ENCODE assay signal across 9 mouse cellular contexts in the genomic region with DNA sequence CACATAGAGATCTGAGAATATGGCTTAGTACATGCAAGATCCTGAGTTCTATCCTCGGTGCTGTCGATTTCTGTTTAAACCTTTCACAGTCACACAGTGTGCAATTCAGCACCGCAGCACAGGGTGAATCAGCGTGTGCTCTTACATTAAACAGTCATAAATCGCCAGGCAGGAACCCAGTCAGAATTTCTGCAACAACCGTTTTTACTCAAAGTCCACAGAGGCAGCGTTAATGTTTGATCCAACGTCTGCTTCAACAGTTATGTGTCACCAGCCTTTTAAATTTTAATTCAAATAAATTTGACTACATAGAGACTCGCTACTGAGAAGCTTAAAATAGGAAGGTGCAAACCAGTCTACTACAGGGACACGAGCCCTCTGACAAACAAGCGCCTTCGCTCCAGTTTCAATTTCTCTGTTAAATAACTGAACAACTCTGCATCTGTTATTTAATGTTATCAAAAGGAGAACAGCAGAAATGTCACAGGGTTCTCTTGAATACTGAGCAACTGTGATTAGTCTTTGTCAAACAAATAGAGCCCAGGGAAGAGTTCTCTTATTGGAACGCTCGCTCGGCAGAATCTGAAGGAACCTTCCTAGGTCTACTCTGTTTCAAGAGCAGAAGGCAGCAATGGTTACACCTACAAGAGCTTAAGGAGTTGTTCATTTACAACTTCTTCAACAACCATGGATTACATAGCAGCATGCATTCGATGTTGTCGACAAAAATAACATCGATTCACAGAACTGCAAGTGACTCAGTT.
A peak's percentile ranks its signal among the peaks of the same experiment; 100 is the strongest.
DNase-seq lines count a peak whose midpoint lies in the region; ATAC-seq and TF ChIP-seq lines count a peak whose summit lies in the region.
"Had no signal": no experiment of that assay in that cellular context is flagged by ENCODE, and none has a peak within 500 bp of the region (broad histone marks: within the 10 kb centered on the region; RNA-seq: fewer than 3 reads in every experiment).

No protein-coding gene starts in this region.

- DNase-seq in spleen, adult 2 months (ENCODE audit: low read depth in 1 of 2, low spot score in 2 of 2) = no peak
- no peak for DNase-seq in spleen, postnatal 10 days (ENCODE audit: low spot score in 2 of 2)
- DNase-seq in liver, embryonic 14.5 days (ENCODE audit: low read depth in 3 of 3, low spot score in 3 of 3) = no peak
- no peak for DNase-seq in right cerebral cortex, postnatal 10 days (ENCODE audit: low spot score in 2 of 2)
- no peak for DNase-seq in right cerebral cortex, adult 18-20 months
- no peak for DNase-seq in urinary bladder, postnatal 10 days (ENCODE audit: low spot score)

- TF ChIP-seq EP300 in liver, embryonic 14.5 days (IDR thresholded peaks at IDR 0.05; ENCODE audit: low read depth) = no peak

- ATAC-seq in intestine, embryonic 16.5 days = peak; percentile 80
- no peak for ATAC-seq in liver, embryonic 14.5 days (ENCODE audit: insufficient read depth)
- ATAC-seq: hindbrain, postnatal 0 days had no signal

- no peak for TF ChIP-seq POLR2A in spleen, adult 2 months (IDR thresholded peaks at IDR 0.05; ENCODE audit: low read depth, low read length)

- TF ChIP-seq CTCF in spleen, adult 2 months (IDR thresholded peaks at IDR 0.05; ENCODE audit: extremely low read depth, insufficient read depth, insufficient read length, insufficient replicate concordance) = no peak
- no peak for TF ChIP-seq CTCF in liver, embryonic 14.5 days (IDR thresholded peaks at IDR 0.05; ENCODE audit: low read depth)

- H3K27ac ChIP-seq in spleen, adult 2 months (ENCODE audit: insufficient read depth, low read length) = no peak overlapping the region
- H3K27ac ChIP-seq in intestine, embryonic 16.5 days (ENCODE audit: low read length) = peak overlapping the region; percentile 73
- no peak overlapping the region for H3K27ac ChIP-seq in liver, embryonic 14.5 days
- H3K27ac ChIP-seq: hindbrain, postnatal 0 days; limb, embryonic 12.5 days had no signal

- peaks cover 2% of the 10 kb centered on the region for H3K4me1 ChIP-seq in spleen, adult 2 months (ENCODE audit: control insufficient read depth, insufficient read depth, insufficient read length)
- H3K4me1 ChIP-seq in intestine, embryonic 16.5 days (ENCODE audit: control insufficient read depth, insufficient read depth, low read length) = peaks cover 9% of the 10 kb centered on the region
- peaks cover 0 to 5% of the 10 kb centered on the region in 2 experiments; a peak in 1 of 4 replicates for H3K4me1 ChIP-seq in liver, embryonic 14.5 days (replicated peaks; ENCODE audit: control insufficient read depth in 2 of 2, insufficient read depth in 2 of 2, low read length in 1 of 2)

- H3K4me2 ChIP-seq in intestine, embryonic 16.5 days (ENCODE audit: low read depth, low read length) = peak overlapping the region; percentile 52
- peak overlapping the region; percentile 16 for H3K4me2 ChIP-seq in liver, embryonic 14.5 days (ENCODE audit: low read depth)
- H3K4me2 ChIP-seq: limb, embryonic 12.5 days had no signal

- H3K4me3 ChIP-seq in spleen, adult 2 months (ENCODE audit: extremely low read depth, insufficient read depth, insufficient read length) = peak overlapping the region; percentile 39
- peak overlapping the region; percentile 40 for H3K4me3 ChIP-seq in intestine, embryonic 16.5 days (ENCODE audit: low read length)
- no peak overlapping the region for H3K4me3 ChIP-seq in liver, embryonic 14.5 days (ENCODE audit: insufficient read depth in 1 of 2, low read depth in 2 of 2, low read length in 2 of 2)
- H3K4me3 ChIP-seq: limb, embryonic 12.5 days had no signal

- H3K36me3 ChIP-seq in spleen, adult 2 months (ENCODE audit: control insufficient read depth, insufficient read depth, low read length) = no peaks in the 10 kb centered on the region
- no peaks in the 10 kb centered on the region for H3K36me3 ChIP-seq in intestine, embryonic 16.5 days (ENCODE audit: control insufficient read depth, insufficient read depth, low read length)
- H3K36me3 ChIP-seq in liver, embryonic 14.5 days (replicated peaks; ENCODE audit: control insufficient read depth, insufficient read depth, low read depth) = no peaks in the 10 kb centered on the region
- H3K36me3 ChIP-seq: limb, embryonic 12.5 days had no signal

- no peaks in the 10 kb centered on the region for H3K9me3 ChIP-seq in intestine, embryonic 16.5 days (ENCODE audit: control insufficient read depth, low read length)
- no peaks in the 10 kb centered on the region for H3K9me3 ChIP-seq in liver, embryonic 14.5 days (ENCODE audit: control insufficient read depth, low read length)
- H3K9me3 ChIP-seq: limb, embryonic 12.5 days had no signal

- WGBS in spleen, adult 2 months = 15% methylated on average over 18 of the region's 18 CpGs
- 32% methylated on average over 18 of the region's 18 CpGs for WGBS in intestine, embryonic 16.5 days
- 70% methylated on average over 18 of the region's 18 CpGs for WGBS in liver, embryonic 14.5 days (ENCODE audit: insufficient replicate concordance)

- no peak overlapping the region; the same call in 1 of the 2 replicates for H3K9ac ChIP-seq in intestine, embryonic 16.5 days (ENCODE audit: low read depth, low read length)
- H3K9ac ChIP-seq in liver, embryonic 14.5 days (replicated peaks) = no peak overlapping the region
- H3K9ac ChIP-seq: limb, embryonic 12.5 days had no signal

- H3K27me3 ChIP-seq in spleen, adult 2 months (ENCODE audit: control insufficient read depth, insufficient read depth, low read length) = no peaks in the 10 kb centered on the region
- H3K27me3 ChIP-seq in intestine, embryonic 16.5 days (replicated peaks; ENCODE audit: control insufficient read depth, insufficient read depth, low read length) = no peaks in the 10 kb centered on the region
- H3K27me3 ChIP-seq in liver, embryonic 14.5 days (ENCODE audit: control insufficient read depth, insufficient read depth, low read length) = no peaks in the 10 kb centered on the region
- H3K27me3 ChIP-seq: limb, embryonic 12.5 days had no signal

Comparison
In these comparisons a context has a peak if more than half of its experiments do, and no peak if none do; other contexts are left out.
1. H3K4me3 ChIP-seq: peak in spleen, adult 2 months (single experiment) and intestine, embryonic 16.5 days (single experiment); none in liver, embryonic 14.5 days (0 of 2).